Mouse (Mus musculus) c-Kit-negative CD71-positive TER-119-positive erythroid progenitor cells, embryonic 14.5 days (primary cell): ENCODE data around the gene Slc44a5.
"Not testable (repeated sequence)": the region's sequence is repeated elsewhere in the genome, so short reads cannot be mapped to it uniquely, and the experiment has no call there.

Experiments
- DNase-seq: peaks from one replicate; pipeline ENCODE4 v3.0.0-alpha.2; 2013; ENCODE audit warnings: low read depth, low spot score

Gene Slc44a5

GRCm38 (mm10) chr3:153968549-153968948 lies 4.7 kb upstream of the Slc44a5 start:
- DNase-seq, result peak; percentile 70

GRCm38 (mm10) chr3:153969451-153969850 lies 3.8 kb upstream of the Slc44a5 start:
- DNase-seq, result no peak

GRCm38 (mm10) chr3:153973949-153974760 lies 919 bp downstream of the Slc44a5 start:
- no peak for DNase-seq

DNA sequence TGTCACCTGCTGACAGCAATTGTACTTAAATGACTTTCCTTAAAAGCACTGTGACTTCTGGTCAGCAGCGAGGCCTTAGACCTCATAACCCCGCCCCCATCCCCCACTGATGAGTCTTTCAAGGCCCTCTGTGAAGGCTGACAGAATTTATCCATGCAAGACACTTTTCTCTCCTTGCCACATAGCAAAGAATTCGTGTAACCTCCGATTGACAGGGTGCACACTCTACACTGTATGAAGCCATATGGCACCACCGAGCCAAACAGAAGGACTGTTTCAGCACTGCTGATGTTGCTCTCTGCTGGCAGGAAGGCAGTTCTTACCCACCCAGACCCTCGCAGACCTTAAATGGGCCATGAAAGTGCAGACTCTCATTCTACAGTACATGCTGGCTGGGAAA lies 1.8 kb downstream of the Slc44a5 start:
- DNase-seq, result no peak

DNA sequence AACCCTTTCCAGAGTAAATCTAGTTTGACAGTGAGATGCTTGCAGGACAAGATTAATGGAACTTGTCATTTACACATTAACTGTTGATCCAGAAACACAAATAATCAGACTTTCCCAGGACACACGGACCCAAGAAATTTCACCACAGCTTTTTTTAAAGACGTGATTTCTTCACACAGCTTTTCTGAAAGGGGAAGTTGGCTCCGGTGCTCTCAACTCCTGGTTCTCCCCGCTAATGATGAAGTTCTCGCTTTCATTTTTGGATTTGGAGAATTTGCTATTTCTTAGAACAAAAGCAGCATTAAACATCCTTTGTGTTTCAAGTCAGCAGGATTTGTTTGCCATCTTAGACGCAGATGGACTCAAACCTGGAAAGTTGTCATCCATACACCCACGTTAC lies 2.6 kb downstream of the Slc44a5 start:
- no peak for DNase-seq

DNA sequence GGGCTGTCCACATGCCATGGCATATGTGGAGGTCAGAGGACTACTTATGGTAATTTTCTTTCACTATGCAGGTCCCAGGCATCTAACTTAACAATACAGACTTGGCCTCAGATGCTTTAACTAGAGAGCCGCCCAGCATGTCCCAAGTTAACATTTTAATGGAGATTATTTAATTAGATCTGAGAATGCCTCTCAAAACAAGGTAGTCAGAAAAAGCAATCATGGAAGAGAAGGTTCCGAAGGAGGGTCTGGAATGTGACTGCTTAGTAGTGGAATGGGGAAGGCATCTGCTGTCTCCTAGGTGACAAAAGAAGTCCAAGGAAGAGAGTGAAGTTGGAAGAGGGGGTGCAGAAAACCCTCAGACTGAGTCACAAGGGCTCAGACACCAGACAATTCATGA lies 7.4 kb downstream of the Slc44a5 start:
- no peak for DNase-seq

DNA sequence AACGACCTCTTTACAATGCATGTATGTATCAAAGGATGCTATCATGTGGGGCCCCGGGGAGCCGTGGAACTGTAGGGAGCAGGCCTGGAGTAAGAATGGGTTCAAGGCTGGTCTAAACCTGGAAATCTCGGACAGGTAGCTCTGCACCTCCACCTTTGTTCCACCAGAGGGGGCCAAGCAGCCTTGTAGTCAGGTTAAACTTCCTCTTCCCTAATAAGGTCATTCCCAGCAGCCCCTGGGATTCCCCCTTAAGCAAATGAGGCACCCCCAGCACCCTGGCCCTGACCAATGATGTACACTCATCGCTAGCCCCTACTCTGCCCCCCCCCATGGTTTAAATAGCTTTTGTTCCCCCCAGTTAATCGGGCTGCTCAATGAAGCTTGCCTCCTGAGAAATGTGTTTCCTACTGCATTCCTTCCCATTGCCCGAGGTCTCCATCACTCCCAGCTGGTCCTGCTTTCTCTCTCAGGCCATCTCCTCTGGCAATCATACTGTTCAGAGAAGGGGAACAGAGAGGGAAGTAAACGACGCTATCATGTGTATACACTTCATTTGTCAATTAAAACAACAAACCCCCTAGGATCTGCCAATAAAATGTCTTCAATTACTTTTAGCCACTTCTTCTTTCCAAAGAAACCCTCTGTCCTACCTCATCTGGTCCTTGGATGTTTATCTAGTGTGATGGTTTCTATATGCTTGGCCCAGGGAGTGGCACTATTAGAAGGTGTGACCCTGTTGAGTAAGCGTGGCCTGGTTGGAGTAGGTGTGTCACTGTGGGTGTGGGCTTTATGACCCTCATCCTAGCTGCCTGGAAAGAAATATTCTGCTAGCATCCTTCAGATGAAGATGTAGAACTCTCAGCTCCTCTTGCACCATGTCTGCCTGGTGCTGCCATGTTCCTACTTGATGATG lies 11.4 kb downstream of the Slc44a5 start:
- no peak for DNase-seq

GRCm38 (mm10) chr3:153999797-154000528 lies 26.7 kb downstream of the Slc44a5 start:
- DNase-seq, result peak; percentile 46

DNA sequence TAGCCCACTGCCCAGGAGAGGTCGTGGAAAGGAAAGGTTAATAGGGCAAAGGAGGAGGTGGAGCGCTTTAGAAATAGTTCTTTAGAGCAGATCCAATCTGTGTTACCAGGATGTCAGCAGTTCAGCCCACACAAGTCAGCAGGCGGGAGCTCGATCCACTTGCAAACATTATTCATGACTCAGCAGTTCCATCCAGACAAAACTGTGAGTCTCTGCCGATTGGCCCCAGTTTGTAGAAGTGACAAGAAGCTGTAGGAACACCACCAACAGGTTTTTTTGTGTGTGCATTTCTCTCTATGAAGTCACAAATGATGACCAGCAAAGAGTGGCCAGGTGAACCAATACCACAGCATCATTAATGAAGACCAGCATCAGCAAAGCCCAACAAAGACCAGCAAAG lies 28.1 kb downstream of the Slc44a5 start:
- DNase-seq, result no peak

- DNase-seq, result no peak
Observed at GRCm38 (mm10) chr3:154046876-154047275, 73.6 kb downstream of the Slc44a5 start.

DNA sequence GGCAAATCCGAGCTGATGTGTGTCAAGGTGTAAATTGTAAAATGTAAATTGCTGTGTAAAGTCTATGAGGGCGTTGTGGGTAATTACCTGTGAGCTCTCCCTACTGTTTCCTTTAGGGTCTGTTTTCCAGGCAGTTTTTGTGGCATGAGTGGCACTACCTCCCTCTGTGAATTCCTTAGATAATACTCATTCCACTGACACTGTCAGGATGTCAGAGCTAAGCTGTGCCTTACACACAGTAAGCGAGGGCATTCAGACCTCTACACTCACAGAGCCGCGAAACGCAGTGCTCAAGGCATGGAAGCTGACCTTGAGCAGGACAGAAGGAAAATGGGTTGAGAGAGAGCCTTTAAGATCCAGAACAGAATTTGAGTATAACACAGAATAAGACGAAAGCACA lies 80.1 kb downstream of the Slc44a5 start:
- no peak for DNase-seq

GRCm38 (mm10) chr3:154057464-154057863 lies 84.2 kb downstream of the Slc44a5 start:
- DNase-seq, result no peak

GRCm38 (mm10) chr3:154058200-154058599 lies 85.0 kb downstream of the Slc44a5 start:
- no peak for DNase-seq

GRCm38 (mm10) chr3:154071989-154072388 lies 98.8 kb downstream of the Slc44a5 start:
- DNase-seq, result not testable (repeated sequence)

GRCm38 (mm10) chr3:154075749-154076148 lies 102.5 kb downstream of the Slc44a5 start:
- DNase-seq, result no peak

DNA sequence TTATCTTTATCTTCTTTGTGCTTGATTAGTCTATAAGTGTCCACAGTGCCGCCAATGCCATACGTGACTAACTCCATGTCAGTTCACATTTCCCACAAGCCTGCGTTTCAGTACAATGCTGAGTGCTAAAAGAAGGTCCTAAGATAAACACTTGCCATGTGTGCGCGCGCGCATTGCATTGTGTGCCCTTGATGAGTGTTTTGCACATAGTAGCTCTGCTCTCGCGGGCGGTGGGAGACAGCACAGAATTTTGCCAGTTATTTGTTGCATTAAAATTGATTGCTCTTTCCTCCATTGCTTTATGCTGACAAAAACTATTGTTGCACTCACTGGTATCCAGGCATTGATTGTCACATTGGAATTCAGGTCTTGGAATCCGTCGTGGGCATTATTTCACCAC lies 108.5 kb downstream of the Slc44a5 start:
- DNase-seq, result no peak

DNA sequence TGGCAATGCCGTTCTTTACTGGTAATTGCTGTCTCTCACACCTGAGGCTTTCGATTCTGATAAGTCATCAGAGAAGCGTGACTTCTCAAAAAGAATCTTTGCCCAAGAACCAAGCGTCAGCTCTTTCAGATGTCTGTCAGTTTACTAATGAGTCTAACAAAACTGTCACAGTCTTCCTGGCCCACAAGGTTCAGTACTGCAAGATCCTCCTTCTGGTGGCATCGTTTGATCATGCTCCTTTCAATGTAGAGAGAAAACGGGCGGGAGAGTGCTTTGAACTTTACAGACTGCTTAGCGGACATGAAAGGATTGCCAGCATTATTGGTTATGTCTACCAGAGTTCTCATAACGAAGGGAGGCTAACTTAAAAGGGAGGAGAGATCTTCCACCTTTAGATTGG lies 109.0 kb downstream of the Slc44a5 start:
- no peak for DNase-seq

DNA sequence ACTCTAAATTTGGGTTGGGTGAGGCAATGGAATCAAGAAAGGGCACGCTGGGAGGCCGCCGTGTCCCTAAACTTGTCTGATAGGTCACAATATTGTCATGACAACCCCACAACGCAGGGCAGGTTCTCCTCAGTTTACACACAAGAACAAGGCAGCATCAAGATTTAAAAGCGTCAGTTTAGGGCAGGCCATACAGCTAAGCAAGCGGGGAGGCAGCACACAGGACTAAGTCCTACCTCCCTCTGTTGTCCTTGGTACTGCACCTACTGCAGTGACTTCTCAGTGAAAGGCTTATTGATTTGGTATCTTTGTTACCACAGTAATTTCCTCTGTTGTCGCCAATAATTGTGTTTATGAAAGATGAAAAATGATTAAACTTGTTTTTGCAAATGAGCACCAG lies 109.7 kb downstream of the Slc44a5 start:
- DNase-seq, result no peak

DNA sequence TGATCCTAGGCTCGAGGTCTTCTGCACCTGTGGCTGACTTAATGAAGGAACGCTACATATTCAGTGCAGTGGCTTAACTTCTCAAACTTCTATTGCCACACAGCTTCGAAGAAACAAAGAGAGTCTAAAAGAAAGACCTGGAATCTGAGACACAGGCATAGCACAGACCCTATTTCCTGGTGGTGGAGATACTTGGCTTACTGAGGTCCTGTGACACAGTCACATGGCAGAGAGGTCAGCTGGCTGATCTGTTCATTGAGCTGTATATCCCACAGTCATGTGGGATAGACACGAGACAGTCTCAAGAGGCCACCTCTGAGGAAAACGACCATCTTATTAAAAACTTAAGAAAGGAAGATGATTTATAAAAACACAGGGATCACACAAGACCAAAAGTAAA lies 116.8 kb downstream of the Slc44a5 start:
- DNase-seq, result no peak

DNA sequence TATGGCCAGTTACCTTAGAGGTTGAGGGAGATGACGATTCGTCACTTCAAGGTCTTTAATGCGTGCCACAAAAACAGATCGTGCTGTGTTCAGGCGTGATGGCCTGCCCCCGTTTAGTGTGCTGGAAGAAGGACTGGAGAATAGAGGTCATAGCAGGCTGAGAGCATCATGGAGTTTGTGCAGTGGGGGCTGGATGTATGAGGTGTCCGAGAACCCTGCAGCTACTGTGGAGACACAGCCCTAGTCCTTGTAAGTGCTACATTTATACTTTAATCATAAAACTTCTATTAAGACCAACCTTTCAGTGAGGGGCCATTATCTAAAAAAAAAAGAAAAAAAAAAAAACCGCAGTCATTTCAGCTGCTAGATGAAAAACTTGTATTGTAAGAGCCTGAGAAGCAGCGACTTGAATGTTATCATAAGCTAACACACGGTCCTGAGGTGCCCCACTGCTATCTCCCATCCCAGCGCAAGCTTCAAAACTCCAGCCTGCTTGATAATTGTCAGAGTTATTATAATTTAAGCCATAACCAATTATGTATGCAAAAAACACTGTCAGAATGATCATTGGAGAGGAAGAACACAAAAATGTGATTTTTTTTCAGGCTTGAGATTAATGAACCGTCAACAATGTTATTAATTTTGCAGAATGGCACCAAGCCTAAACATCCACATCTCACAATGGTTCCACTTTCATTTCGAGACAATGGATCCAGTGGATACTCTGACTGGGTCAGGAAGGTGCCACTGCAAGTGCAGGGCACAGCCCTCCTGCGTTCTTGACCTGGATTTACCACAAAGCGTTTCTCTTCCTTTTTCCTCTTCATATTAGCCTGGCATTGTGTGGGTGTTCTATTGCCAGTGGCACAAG lies 118.5 kb downstream of the Slc44a5 start:
- DNase-seq, result peak; percentile 58

DNA sequence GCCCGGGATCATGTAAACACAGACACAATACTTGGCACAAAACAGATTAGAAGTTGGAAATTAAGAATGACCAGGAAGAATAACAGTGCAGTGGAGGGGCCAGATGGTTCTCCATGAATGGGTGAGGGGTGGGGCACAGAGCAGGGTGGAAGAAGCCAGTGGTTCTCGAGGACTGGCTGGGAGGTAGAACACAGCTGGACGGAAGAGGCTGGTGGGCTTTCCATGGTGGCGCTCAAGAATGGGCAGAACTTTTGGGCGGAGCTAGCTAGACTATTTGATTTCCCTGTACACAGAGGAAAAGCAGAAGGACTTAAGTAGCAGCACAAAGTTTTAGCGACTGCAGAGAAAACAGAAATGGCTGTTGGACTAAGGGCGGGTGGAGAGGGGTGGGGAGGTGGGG lies 119.2 kb downstream of the Slc44a5 start:
- DNase-seq, result peak; percentile 5
